Mouse (Mus musculus) lung, embryonic 14.5 days (tissue): ENCODE data around the gene Pkp1. TPM values are rescaled to one million over a fixed set of nuclear protein-coding genes. Genes with fewer than 3 reads are reported as not detected.

ENCODE experiments used
- ATAC-seq: fragments of 200-750 bp; cut with Nextera tagmentation; 2 replicates; pipeline ENCODE4 v1.8.0; 2017; ENCODE audit warnings: mild to moderate bottlenecking, moderate TSS enrichment, moderate library complexity; ENCODE audit not compliant: insufficient read depth
- DNase-seq: peaks from one replicate; pipeline ENCODE4 v3.0.0-alpha.2; 2015
- H3K27ac ChIP-seq: fragments of 300-500 bp; sonication (generic); 2 replicates; pipeline ENCODE4 v1.5.1; 2014; ENCODE audit warnings: low read depth, mild to moderate bottlenecking, moderate library complexity
- H3K27me3 ChIP-seq: fragments of 300-500 bp; sonication (generic); 2 replicates; pipeline ENCODE4 v1.6.1; 2014; ENCODE audit warnings: low read length, control low read depth; ENCODE audit not compliant: insufficient read depth
- H3K36me3 ChIP-seq: fragments of 300-500 bp; sonication (generic); 2 replicates; pipeline ENCODE4 v1.6.1; 2014; ENCODE audit warnings: control low read depth; ENCODE audit not compliant: insufficient read depth
- H3K4me1 ChIP-seq: fragments of 300-500 bp; sonication (generic); 2 replicates; pipeline ENCODE4 v1.6.1; 2014; ENCODE audit warnings: antibody characterized with exemption, control low read depth; ENCODE audit not compliant: insufficient read depth
- H3K4me2 ChIP-seq: fragments of 300-500 bp; sonication (generic); 2 replicates; pipeline ENCODE4 v1.6.1; 2014; ENCODE audit warnings: mild to moderate bottlenecking
- H3K4me3 ChIP-seq: fragments of 300-500 bp; sonication (generic); 2 replicates; pipeline ENCODE4 v1.5.1; 2014; ENCODE audit warnings: low read depth, low read length
- H3K9ac ChIP-seq: fragments of 300-500 bp; sonication (generic); 2 replicates; pipeline ENCODE4 v1.6.1; 2014
- H3K9me3 ChIP-seq: fragments of 300-500 bp; sonication (generic); 2 replicates; pipeline ENCODE4 v1.6.1; 2016; ENCODE audit warnings: low read depth, low read length, control low read depth
- CTCF ChIP-seq: IDR thresholded peaks from 2 replicates; pipeline ENCODE4 v1.5.1; 2016; ENCODE audit warnings: antibody characterized with exemption, low read depth
- WGBS: fragments of 180-500 bp; shearing (Covaris S2); extraction: QIAGEN DNeasy Blood & Tissue Kit; methylation state at CpG from one replicate; pipeline ENCODE4 v1.1.7; 2014; 5-methylcytosine and 5-hydroxymethylcytosine counted together
- polyA plus RNA-seq: library from polyadenylated mRNA; unstranded; fragments of >200 nt; fragmentation: Nextera tagmentation; extraction: Ambion mirVana; gene quantifications from 2 replicates; pipeline ENCODE4 v1.2.1, GENCODE M21; 2014

The Pkp1 gene
- polyA plus RNA-seq, 1 experiment from 2014 or later, result 0.09 TPM

DNA sequence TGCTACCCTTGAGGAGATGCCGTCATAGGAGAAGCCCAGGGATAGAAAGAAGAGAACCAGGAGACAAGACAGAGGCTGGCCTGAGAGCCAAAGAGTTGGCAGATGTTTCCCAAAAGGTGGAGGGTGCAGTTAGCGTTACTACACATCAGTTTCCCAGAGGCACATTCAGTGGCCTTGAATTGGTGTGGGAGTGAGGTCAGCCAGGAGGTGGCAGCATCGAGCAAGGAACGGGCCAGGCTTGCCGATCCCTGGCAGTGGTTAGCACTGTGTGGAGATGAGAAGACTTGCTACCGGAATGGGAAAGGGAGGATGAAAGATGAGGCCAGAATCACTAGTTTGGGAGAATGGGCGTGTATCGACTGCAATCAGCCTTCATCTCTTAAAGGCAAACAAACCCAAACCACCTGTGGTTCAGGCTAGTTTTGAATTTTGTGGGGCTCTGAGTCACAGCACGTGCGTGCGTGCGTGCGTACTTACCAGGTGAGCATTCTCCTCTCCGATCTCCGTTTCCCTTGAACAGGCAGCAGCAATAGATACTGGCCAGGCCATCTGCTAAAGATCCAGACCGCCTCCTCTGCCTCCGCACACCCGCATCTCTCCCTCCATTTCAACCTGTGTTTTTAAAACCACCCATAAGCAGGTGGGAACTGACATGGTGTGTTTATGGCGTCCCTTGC, 53.4 kb downstream of the Pkp1 start:
- Histone ChIP-seq H3K9ac (no peak overlapping the region), H3K36me3 (no peaks in the 10 kb centered on the region), H3K4me1 (no peaks in the 10 kb centered on the region), H3K4me2 (no peak overlapping the region), H3K4me3 (no peak overlapping the region), H3K9me3 (no peaks in the 10 kb centered on the region), H3K27ac (no peak overlapping the region), H3K27me3 (no peaks in the 10 kb centered on the region)
- DNase-seq (peak; percentile 87), ATAC-seq (peak; percentile 90)
- WGBS, result 50% methylated on average over 19 of the region's 19 CpGs
- TF ChIP-seq CTCF, result peak; percentile 98

DNA sequence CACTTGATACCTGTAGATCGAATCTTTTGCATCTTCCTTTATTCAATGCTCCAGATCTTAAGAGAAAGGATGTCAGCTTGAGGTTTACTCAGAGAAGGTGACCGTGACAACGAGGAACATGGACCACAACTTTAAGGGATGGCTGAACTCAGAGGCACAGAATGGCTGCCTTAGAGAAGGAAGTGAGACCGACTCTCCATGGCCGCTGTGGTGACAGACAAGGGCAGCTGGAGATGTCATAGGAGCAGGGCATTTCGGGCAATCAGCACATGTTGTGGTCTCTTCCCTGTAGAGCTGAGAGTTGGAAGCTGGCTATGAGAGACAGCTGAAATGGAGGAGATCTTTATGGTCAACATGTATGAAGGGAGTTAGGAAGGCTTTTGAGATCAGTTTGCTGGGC, 54.2 kb downstream of the Pkp1 start:
- DNase-seq (no peak), ATAC-seq (no peak)
- Histone ChIP-seq H3K4me3 (no peak overlapping the region), H3K27me3 (no peaks in the 10 kb centered on the region), H3K36me3 (no peaks in the 10 kb centered on the region), H3K4me2 (no peak overlapping the region), H3K9me3 (no peaks in the 10 kb centered on the region), H3K27ac (no peak overlapping the region), H3K9ac (no peak overlapping the region), H3K4me1 (no peaks in the 10 kb centered on the region)
- no peak for TF ChIP-seq CTCF
- 77% methylated on average over 6 of the region's 6 CpGs for WGBS

DNA sequence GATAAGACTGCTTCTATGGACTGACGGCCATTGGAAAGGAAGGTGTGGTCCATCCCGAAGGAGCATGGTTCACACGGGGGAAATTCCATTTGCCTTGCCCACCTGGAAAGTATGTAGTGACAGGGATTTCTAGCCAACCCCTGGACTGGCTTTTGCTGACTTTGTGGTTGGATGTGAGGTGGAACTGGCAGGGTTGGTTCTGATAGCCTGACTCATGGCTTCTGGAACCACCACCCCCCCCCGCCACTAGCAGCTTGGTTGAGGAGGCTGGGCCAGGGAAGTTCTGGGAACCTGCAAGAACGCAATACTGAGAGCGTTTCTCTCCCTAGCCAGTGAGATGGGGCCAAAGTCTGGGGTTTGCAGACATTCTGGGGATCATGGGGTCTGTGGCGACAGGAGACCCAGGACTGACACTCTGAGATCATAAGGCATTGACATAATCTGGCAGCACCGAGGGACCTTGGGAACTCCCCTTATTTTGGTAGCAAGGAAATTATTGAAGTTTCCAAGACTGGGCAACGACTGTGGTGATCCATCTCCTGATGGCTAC, 55.1 kb downstream of the Pkp1 start:
- no peak overlapping the region for H3K4me2 ChIP-seq

DNA sequence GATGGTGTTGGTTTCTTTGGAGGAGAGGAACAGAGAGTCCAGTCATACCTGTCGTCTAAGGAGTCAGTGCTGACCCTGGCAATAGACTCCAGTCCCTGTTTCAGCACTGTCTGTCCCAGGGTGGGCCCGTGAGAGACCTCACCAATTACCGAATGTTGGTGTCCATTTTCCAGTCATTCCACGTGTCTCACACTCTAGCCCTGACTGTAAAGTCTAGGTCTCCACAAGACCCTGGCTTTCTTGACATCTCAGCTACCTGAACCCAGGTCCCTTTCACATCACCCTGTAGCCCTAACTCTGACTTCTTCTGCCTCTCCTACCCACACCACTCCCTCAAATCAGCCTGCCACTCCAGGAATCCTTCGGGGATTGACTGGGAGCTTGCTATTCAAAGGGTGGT, 56.4 kb downstream of the Pkp1 start:
- ATAC-seq (no peak), DNase-seq (no peak)
- Histone ChIP-seq H3K4me1 (no peaks in the 10 kb centered on the region), H3K4me2 (no peak overlapping the region), H3K9ac (no peak overlapping the region), H3K9me3 (no peaks in the 10 kb centered on the region), H3K4me3 (no peak overlapping the region), H3K27ac (no peak overlapping the region), H3K27me3 (no peaks in the 10 kb centered on the region), H3K36me3 (no peaks in the 10 kb centered on the region)
- WGBS, result 70% methylated on average over 5 of the region's 5 CpGs
- no peak for TF ChIP-seq CTCF

More for the DNA sequence above, 55.1 kb downstream of the Pkp1 start:
- no peaks in the 10 kb centered on the region for H3K4me1 ChIP-seq
- no peak overlapping the region for H3K4me3 ChIP-seq
- no peaks in the 10 kb centered on the region for H3K27me3 ChIP-seq
- no peak for TF ChIP-seq CTCF
- no peaks in the 10 kb centered on the region for H3K36me3 ChIP-seq
- WGBS, result 66% methylated on average over 9 of the region's 9 CpGs
- no peaks in the 10 kb centered on the region for H3K9me3 ChIP-seq
- DNase-seq (no peak), ATAC-seq (no peak)
- H3K27ac ChIP-seq, result no peak overlapping the region
- H3K9ac ChIP-seq, result no peak overlapping the region

DNA sequence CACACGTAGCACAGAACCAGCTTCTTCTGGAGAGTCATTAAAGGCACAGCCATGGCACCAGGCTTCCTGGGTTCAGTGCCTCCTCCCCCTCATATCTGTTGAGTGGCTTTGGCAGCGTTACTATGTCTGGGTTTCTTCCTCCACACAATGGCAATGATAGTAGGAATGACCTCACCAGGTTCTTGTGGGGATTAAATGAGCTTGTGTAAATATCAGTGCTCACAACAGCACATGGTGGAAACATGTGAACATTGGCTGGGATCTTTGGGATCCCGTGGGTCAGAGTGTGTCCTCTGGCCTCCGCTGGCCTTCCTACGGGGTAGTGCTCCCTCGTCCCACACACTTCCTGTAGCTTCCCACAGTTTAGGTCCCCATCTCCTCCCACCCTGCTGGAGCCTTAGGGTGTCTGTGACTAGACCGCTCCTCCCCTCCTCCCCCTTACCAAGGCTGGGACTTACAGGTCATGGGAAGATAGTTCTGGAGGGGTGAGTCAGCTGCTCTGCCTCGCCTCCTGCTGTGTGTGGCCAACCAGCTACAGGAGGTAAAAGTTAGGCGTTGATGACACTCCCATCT, 56.9 kb downstream of the Pkp1 start:
- H3K9ac ChIP-seq, result no peak overlapping the region
- H3K4me1 ChIP-seq, result no peaks in the 10 kb centered on the region
- WGBS, result 46% methylated on average over 9 of the region's 9 CpGs
- H3K9me3 ChIP-seq, result no peaks in the 10 kb centered on the region
- no peaks in the 10 kb centered on the region for H3K27me3 ChIP-seq
- no peak for TF ChIP-seq CTCF
- H3K27ac ChIP-seq, result no peak overlapping the region
- no peak overlapping the region for H3K4me3 ChIP-seq
- H3K36me3 ChIP-seq, result no peaks in the 10 kb centered on the region
- 0 out of 2 replicates have a peak, but pooled peaks have one; percentile 7 for ATAC-seq
- no peak overlapping the region for H3K4me2 ChIP-seq
- peak; percentile 10 for DNase-seq

DNA sequence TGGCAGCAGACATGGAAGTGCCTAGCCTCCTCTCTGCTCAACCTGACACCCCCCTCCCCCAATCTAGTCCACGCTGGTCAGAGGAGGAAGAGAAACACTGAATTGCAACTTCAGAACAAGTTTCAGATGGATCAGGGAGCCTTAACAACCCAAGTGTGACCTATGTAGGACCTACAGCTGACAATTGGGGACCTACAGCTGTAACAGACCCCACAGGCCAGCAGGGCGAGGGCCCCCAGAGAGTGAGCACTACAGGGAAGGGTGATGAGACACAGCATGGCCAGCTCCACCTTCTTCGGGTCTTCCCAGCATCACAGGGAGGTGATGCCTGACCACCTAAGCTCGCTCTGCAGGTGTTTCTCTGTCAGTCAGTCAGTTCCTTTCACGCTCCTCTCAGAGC, 57.9 kb downstream of the Pkp1 start:
- Histone ChIP-seq H3K27me3 (no peaks in the 10 kb centered on the region), H3K27ac (no peak overlapping the region), H3K4me2 (no peak overlapping the region), H3K36me3 (no peaks in the 10 kb centered on the region), H3K9me3 (no peaks in the 10 kb centered on the region), H3K4me3 (no peak overlapping the region), H3K4me1 (no peaks in the 10 kb centered on the region), H3K9ac (no peak overlapping the region)
- 68% methylated on average over 5 of the region's 5 CpGs for WGBS
- ATAC-seq, result no peak
- no peak for TF ChIP-seq CTCF
- DNase-seq, result no peak

DNA sequence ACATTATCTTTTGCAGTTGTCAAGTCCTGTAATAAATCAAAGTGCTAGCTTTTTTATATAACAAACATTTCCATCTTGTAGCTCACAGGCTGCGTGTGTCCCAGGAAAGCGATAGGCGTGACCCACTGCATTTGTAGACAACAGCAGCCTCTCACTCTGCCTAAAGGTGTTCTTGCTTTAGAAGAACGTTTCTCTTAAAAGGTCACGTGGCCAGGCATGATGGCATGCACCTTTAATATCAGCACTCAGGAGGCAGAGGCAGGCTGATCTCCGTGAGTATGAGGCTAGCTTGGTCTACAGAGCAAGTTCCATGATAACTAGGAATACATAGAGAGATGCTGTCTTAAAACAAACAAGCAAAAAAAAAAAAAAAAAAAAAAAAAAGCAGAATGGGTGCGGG, 60.5 kb downstream of the Pkp1 start:
- no peaks in the 10 kb centered on the region for H3K27me3 ChIP-seq
- H3K4me1 ChIP-seq, result no peaks in the 10 kb centered on the region
- H3K9ac ChIP-seq, result no peak overlapping the region
- no peak overlapping the region for H3K4me2 ChIP-seq
- WGBS, result 90% methylated on average over 7 of the region's 7 CpGs
- no peak overlapping the region for H3K27ac ChIP-seq
- H3K9me3 ChIP-seq, result no peaks in the 10 kb centered on the region
- H3K36me3 ChIP-seq, result no peaks in the 10 kb centered on the region
- no peak overlapping the region for H3K4me3 ChIP-seq
- DNase-seq (no peak), ATAC-seq (no peak)
- TF ChIP-seq CTCF, result no peak
